Mouse (Mus musculus) embryonic facial prominence, embryonic 15.5 days (tissue): Measurements from ENCODE around the gene Sema4a. TPM values are rescaled to one million over a fixed set of nuclear protein-coding genes. Genes with fewer than 3 reads are reported as not detected.

ENCODE experiments used
- ATAC-seq: fragments of 200-750 bp; cut with Nextera tagmentation; 2 replicates; pipeline ENCODE4 v1.8.0; 2017; ENCODE audit warnings: low read depth, moderate TSS enrichment; ENCODE audit not compliant: insufficient number of reproducible peaks, low FRiP score, low TSS enrichment
- H3K27ac ChIP-seq: fragments of 300-500 bp; sonication (generic); replicated peaks from 2 replicates; pipeline ENCODE4 v1.5.1; 2015; ENCODE audit warnings: mild to moderate bottlenecking, inconsistent platforms
- H3K27me3 ChIP-seq: fragments of 300-500 bp; sonication (generic); 2 replicates; pipeline ENCODE4 v1.6.1; 2015; ENCODE audit warnings: inconsistent platforms
- H3K36me3 ChIP-seq: fragments of 300-500 bp; sonication (generic); 2 replicates; pipeline ENCODE4 v1.6.1; 2015; ENCODE audit warnings: mild to moderate bottlenecking, inconsistent platforms
- H3K4me1 ChIP-seq: fragments of 300-500 bp; sonication (generic); 2 replicates; pipeline ENCODE4 v1.6.1; 2015; ENCODE audit warnings: inconsistent platforms
- H3K4me2 ChIP-seq: fragments of 300-500 bp; sonication (generic); replicated peaks from 2 replicates; pipeline ENCODE4 v1.6.1; 2015; ENCODE audit warnings: mild to moderate bottlenecking, inconsistent platforms
- H3K4me3 ChIP-seq: fragments of 300-500 bp; sonication (generic); replicated peaks from 2 replicates; pipeline ENCODE4 v1.5.1; 2015; ENCODE audit warnings: mild to moderate bottlenecking, inconsistent platforms
- H3K9ac ChIP-seq: fragments of 300-500 bp; sonication (generic); 2 replicates; pipeline ENCODE4 v1.6.1; 2015; ENCODE audit warnings: inconsistent platforms
- H3K9me3 ChIP-seq: fragments of 300-500 bp; sonication (generic); replicated peaks from 2 replicates; pipeline ENCODE4 v1.6.1; 2016; ENCODE audit warnings: inconsistent platforms
- WGBS: fragments of 180-500 bp; shearing (Covaris S2); methylation state at CpG from one replicate; pipeline ENCODE4 v1.1.7; 2015; 5-methylcytosine and 5-hydroxymethylcytosine counted together
- polyA plus RNA-seq: library from polyadenylated mRNA; unstranded; fragments of >200 nt; fragmentation: Nextera tagmentation; extraction: Ambion mirVana; gene quantifications from 2 replicates; pipeline ENCODE4 v1.2.1, GENCODE M21; 2015

Gene Sema4a
- polyA plus RNA-seq, 1 experiment from 2014 or later, result 21.9 TPM

DNA sequence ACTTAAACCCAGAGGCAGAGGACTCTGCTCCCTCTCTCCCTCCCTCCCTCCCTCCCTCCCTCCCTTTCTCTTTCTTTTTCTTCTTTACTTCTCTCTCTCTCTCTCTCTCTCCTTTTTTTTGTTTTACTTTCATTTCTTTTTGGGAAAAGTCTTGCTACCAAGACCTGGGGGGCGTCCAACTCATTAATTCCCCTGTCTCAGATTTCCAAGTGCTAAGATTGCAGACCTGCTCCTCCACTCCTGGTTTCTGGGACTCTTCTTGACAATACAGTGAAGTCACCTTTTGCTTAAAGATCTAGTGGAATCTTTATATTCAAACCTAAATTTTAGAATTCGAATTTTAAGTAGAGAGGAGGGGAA, 35.7 kb downstream of the Sema4a start:
- WGBS, result 6% methylated on average over 2 of the region's 2 CpGs
- Histone ChIP-seq H3K4me3 (peak overlapping the region; percentile 72), H3K4me1 (peaks cover 21% of the 10 kb centered on the region), H3K9ac (no peak overlapping the region), H3K36me3 (peaks cover 10% of the 10 kb centered on the region), H3K9me3 (no peaks in the 10 kb centered on the region), H3K4me2 (peak overlapping the region; percentile 94), H3K27ac (0 out of 2 replicates have a peak overlapping the region, but pooled peaks have one; percentile 39), H3K27me3 (no peaks in the 10 kb centered on the region)
- no peak for ATAC-seq

DNA sequence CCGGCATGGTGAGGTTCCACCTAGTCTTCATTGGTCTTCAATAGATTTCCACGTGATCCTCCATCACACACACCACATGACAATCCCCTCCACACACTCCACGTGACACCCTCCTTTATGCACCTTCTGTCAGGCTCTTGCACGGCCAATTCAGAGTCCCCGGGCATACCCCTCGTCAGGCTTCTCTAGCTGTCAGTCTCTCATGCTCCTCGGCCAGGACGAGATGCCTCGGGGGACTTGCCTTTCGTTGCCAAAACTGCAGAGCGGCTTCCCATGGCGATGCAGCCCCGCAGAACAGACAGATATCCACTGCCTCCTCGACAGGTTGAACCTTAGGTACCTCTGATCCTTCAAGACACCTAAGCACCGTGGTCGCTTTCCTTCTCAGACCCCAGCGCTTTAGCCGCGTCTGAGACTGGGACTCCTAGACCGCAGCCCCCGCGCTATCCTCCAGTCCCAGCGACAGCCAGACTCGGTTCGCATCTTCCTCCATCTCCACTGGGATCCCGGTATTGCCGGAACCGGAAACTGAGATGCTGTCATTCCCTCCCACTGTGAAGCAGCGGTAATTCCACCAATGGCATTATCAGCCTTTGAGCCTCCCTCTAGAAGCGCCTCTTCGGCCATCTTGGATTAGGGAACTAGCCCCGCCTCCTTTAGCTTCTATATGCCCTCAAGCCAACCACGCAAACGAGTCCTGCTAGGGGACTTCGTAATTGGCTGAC, 36.2 kb downstream of the Sema4a start, which contains the start of gene Slc25a44:
TSS of gene Slc25a44 (minus strand) at position 535 of the 725 bp plus-strand sequence.
- H3K4me1 ChIP-seq, result peaks cover 21% of the 10 kb centered on the region
- H3K4me2 ChIP-seq, result peak within 1 kb of the TSS; percentile 94
- H3K27ac ChIP-seq, result peak within 1 kb of the TSS; percentile 66; the same call in 1 of the 2 replicates
- 1% methylated on average over 35 of the region's 35 CpGs for WGBS
- H3K27me3 ChIP-seq, result no peaks in the 10 kb centered on the region
- peak within 1 kb of the TSS; percentile 72 for H3K4me3 ChIP-seq
- ATAC-seq, result peak; percentile 97
- peaks cover 15% of the 10 kb centered on the region for H3K36me3 ChIP-seq
- peak within 1 kb of the TSS; percentile 51 for H3K9ac ChIP-seq
- H3K9me3 ChIP-seq, result no peaks in the 10 kb centered on the region

DNA sequence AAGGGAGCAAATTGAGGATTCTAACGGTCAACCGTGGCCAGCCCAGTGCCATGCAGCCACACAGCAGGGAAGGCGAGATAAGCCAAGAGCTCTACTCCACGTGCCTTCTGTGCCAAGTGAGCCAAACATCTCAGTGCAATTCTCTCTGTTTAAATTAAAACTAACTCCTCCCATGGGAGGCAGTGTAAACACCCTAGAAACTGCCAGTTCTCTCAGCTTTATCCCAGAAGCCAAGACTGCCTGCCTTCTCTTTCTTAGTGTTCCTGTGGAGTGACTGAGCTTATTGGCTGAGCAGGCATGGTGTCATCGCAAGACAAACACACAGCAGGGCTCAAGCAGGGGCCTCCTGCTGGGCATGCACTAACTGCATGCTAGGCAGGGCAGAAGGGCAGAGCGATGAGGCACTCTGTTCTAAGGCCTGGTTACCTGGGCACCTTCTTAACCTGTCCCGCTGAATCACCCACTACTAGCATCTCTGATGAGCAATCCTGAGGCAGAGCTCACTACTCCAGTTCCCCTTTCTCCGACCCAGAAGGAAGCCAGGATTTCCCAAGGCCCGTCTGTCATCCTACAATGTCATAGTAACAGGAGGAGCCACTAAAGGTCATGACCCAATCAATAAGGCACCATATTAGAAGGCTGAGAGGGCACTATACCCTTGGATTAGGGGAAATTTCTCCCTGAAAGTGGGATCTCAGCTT, 38.8 kb downstream of the Sema4a start:
- H3K27me3 ChIP-seq, result no peaks in the 10 kb centered on the region
- peaks cover 37% of the 10 kb centered on the region for H3K36me3 ChIP-seq
- H3K27ac ChIP-seq, result no peak overlapping the region
- H3K4me3 ChIP-seq, result no peak overlapping the region
- no peaks in the 10 kb centered on the region for H3K9me3 ChIP-seq
- no peak for ATAC-seq
- no peak overlapping the region for H3K4me2 ChIP-seq
- 47% methylated on average over 9 of the region's 9 CpGs for WGBS
- peaks cover 21% of the 10 kb centered on the region for H3K4me1 ChIP-seq
- no peak overlapping the region for H3K9ac ChIP-seq

DNA sequence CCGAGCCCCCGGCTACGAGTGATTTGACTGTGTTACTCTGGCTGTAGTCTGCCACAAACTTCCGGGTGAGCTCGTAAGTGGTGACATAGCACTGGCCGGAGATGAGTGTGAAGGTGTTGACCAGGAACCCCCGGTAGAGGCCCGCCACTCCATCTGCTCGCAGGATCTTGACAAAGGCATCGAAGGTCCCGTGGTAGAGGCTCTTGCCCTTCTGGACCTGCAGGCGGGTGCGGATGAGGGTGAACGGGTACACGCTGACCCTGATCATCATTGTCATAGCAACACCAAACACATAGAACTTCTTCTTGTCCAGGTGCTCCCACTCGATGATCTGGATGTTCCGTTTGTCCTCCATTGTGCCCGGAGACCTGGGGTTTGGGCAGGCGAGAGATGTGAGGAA, 40.2 kb downstream of the Sema4a start:
- Histone ChIP-seq H3K9ac (no peak overlapping the region), H3K4me2 (no peak overlapping the region), H3K36me3 (peaks cover 50% of the 10 kb centered on the region), H3K4me1 (peaks cover 21% of the 10 kb centered on the region), H3K27ac (no peak overlapping the region), H3K4me3 (no peak overlapping the region), H3K27me3 (no peaks in the 10 kb centered on the region), H3K9me3 (no peaks in the 10 kb centered on the region)
- no peak for ATAC-seq
- WGBS, result 95% methylated on average over 19 of the region's 19 CpGs

DNA sequence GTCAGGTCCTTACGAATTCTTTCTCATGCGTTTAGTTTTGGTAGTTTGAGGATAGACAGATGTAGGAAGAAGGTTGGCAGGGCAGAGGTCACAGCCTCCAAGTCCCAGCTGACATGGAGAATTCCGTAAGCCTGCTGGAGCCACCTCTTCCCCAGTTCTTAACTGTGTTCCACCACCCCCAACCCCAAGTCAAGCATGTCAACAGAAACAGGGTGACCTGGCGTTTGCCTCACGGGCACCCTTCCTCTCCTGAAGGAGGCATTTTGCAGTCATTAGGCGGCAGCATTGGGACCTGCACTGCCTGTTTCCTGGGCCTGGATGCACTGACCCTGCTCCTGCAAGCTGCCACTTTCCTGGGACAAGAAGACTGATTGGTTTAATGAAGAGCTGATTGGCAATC, 43.0 kb downstream of the Sema4a start:
- H3K4me3 ChIP-seq, result no peak overlapping the region
- H3K36me3 ChIP-seq, result peaks cover 63% of the 10 kb centered on the region
- H3K27me3 ChIP-seq, result no peaks in the 10 kb centered on the region
- peaks cover 8% of the 10 kb centered on the region for H3K4me1 ChIP-seq
- no peaks in the 10 kb centered on the region for H3K9me3 ChIP-seq
- no peak overlapping the region for H3K27ac ChIP-seq
- 79% methylated on average over 6 of the region's 6 CpGs for WGBS
- ATAC-seq, result no peak
- H3K4me2 ChIP-seq, result no peak overlapping the region
- H3K9ac ChIP-seq, result no peak overlapping the region

DNA sequence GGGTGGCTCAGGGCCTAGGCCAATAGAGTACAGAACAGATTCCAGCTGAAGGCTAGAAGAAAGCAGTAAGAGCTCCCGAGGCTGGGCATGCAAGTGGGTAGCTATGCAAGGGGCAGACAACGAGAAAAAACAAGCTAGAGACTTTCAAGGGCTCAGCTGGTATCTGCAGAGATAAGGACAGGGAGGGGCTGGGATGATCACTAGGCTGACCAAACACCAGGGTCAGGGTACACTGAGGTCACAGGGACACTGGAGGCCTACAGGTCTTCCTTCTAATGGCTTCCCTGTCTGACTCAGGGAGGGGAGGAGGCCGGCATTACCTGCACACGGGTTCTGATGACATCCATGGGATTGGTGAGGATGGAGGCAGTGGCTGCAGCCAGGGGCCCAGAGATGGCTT, 45.3 kb downstream of the Sema4a start:
- WGBS, result 73% methylated on average over 4 of the region's 4 CpGs
- H3K36me3 ChIP-seq, result peaks cover 75% of the 10 kb centered on the region
- H3K4me2 ChIP-seq, result no peak overlapping the region
- peaks cover 3% of the 10 kb centered on the region; the same call in 1 of the 2 replicates for H3K4me1 ChIP-seq
- H3K9me3 ChIP-seq, result no peaks in the 10 kb centered on the region
- no peak overlapping the region for H3K27ac ChIP-seq
- no peaks in the 10 kb centered on the region for H3K27me3 ChIP-seq
- ATAC-seq, result no peak
- no peak overlapping the region for H3K4me3 ChIP-seq
- H3K9ac ChIP-seq, result no peak overlapping the region

DNA sequence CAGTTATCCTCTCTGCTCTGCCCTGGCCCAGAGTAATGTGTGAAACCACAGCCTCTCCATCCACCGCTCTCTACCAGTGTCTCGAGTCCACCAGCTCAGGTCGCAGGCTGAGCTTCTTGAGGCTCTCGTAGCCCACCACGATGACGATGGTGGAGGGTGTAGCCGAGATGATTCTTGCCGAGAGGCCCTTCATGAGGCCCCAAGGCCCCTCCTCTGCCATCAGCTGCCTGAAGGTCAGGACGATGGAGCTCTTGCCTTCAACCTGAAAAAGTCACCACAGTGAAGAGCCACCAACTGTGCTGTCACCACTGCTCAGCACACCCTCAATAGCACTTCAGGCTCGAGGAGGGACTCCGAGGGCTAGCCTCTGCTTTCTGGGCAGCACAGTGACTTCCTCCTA, 48.3 kb downstream of the Sema4a start:
- no peak for ATAC-seq
- Histone ChIP-seq H3K4me3 (no peak overlapping the region), H3K36me3 (peaks cover 47% of the 10 kb centered on the region), H3K9me3 (no peaks in the 10 kb centered on the region), H3K27me3 (no peaks in the 10 kb centered on the region), H3K27ac (no peak overlapping the region), H3K9ac (no peak overlapping the region), H3K4me1 (peaks cover 23% of the 10 kb centered on the region), H3K4me2 (no peak overlapping the region)
- 86% methylated on average over 11 of the region's 11 CpGs for WGBS

DNA sequence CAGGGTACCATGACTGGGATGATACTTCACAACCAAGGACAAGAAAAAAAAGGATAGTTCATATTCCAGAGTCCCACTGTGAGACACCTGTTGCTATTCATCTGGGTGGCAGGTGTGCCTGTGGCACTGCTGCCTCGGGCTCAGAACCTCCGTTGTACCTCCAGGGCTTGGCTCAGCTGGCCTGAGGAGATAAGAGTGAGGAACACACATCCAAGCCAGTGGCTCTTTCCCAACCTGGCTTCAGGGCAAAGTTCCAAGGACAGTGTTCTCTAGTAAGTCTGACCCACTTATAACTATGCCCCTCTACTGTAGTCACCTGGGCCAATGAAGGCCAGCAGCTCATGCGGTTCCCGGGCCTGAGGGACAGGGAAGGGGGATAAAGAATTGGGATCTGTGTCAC, 49.3 kb downstream of the Sema4a start:
- Histone ChIP-seq H3K9ac (no peak overlapping the region), H3K36me3 (peaks cover 39% of the 10 kb centered on the region), H3K27ac (no peak overlapping the region), H3K4me2 (no peak overlapping the region), H3K9me3 (no peaks in the 10 kb centered on the region), H3K27me3 (no peaks in the 10 kb centered on the region), H3K4me3 (no peak overlapping the region), H3K4me1 (peaks cover 31% of the 10 kb centered on the region)
- 88% methylated on average over 4 of the region's 4 CpGs for WGBS
- ATAC-seq, result no peak

DNA sequence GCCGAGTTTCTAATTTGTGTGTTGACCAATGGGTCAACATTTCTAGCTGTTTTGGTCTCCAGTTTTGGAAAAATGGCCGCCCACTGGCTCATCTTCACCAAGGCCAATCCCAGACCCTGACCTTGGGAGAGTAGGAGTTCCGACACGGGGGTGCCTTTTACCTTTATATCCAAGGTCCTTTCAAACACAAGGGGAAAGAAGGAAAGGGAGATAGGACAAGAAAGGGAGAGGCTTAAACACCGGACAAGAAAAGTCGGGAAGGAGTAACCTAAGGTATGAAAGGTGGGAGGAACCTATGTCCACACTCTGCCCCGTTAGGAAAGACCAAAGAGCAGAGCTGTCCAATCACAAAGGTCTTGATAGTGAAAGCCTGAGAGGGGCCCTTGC, 50.3 kb downstream of the Sema4a start:
- Histone ChIP-seq H3K36me3 (peaks cover 30% of the 10 kb centered on the region), H3K9ac (no peak overlapping the region), H3K4me1 (peaks cover 31% of the 10 kb centered on the region), H3K4me3 (peak overlapping the region; percentile 75), H3K4me2 (peak overlapping the region; percentile 69), H3K9me3 (no peaks in the 10 kb centered on the region), H3K27me3 (no peaks in the 10 kb centered on the region), H3K27ac (peak overlapping the region; percentile 95)
- WGBS, result 20% methylated on average over 7 of the region's 7 CpGs
- ATAC-seq, result no peak

DNA sequence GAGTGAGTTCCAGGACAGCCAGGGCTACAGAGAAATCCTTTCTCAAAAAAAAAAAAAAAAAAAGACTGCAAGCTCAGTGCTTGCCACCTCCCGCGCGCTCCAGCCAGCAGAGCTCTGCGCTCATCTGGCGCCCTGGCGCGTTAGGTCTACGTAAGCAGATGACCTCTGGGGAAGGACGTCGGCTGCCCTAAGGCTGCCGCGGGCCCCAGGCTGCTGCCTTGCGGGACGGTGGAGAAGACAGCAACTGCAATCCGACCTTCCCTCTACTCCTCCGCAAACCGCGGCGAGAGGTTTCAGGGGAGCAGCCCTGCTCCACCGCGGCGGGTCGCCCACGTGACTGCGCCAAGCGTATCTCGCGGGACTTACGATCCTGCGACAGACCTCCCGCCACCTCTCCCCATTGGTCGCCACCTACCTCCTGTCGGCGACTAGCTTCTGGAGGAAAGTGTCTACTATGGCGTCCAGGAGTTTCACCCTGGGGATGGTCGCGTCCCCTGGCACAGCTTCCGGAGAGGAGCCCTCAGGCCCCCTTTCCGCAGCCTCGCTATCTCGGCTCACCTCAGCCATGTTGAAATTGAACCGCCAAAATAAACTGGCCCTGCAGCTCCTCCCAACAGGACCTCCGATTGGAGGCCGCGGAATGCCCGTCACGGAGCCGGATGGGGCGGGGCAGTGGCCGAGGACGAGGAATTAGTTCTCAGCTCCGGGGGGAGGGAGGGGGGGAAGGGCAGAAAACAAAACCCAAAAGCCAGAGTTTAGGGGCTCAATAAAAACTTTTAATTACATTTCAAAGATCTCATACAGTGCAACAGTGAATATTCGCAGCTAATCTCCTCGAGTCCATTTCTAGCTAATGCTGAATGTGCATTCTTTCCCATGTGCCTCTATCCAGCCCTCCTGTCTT, 51.0 kb downstream of the Sema4a start, which contains the start of gene Pmf1:
TSS of gene Pmf1 (minus strand) at position 591 of the 904 bp plus-strand sequence.
- peaks cover 27% of the 10 kb centered on the region for H3K36me3 ChIP-seq
- H3K4me1 ChIP-seq, result peaks cover 31% of the 10 kb centered on the region
- H3K9ac ChIP-seq, result peak within 1 kb of the TSS; percentile 87
- ATAC-seq, result peak; percentile 91
- H3K27ac ChIP-seq, result peak within 1 kb of the TSS; percentile 95
- no peaks in the 10 kb centered on the region for H3K27me3 ChIP-seq
- peak within 1 kb of the TSS; percentile 69 for H3K4me2 ChIP-seq
- H3K4me3 ChIP-seq, result peak within 1 kb of the TSS; percentile 75
- WGBS, result under 1% methylated on average over 54 of the region's 54 CpGs
- no peaks in the 10 kb centered on the region for H3K9me3 ChIP-seq

DNA sequence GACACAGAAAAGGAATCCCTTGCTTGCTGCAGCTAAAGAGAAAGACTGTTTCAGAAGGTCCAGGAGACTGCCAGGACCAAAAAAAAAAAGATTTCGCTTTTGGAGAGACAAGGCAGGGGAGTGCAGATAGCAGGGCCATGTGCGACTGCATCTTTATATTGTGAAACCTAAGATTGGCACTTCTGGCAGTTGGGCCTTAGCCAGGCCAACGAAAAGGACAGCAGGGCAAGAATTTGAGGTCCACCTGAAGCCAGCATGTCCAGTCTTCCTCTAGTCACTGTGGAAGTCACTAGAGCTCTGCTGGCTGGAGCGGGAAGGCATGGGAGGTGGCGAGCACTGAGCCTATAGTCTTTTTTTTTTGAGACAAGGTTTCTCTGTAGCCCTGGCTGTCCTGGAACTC, 52.0 kb downstream of the Sema4a start:
- Histone ChIP-seq H3K4me3 (peak overlapping the region; percentile 75), H3K9me3 (no peaks in the 10 kb centered on the region), H3K9ac (peak overlapping the region; percentile 87; the same call in 1 of the 2 replicates), H3K27me3 (no peaks in the 10 kb centered on the region), H3K27ac (0 out of 2 replicates have a peak overlapping the region, but pooled peaks have one; percentile 95), H3K4me2 (peak overlapping the region; percentile 69), H3K36me3 (peaks cover 26% of the 10 kb centered on the region), H3K4me1 (peaks cover 31% of the 10 kb centered on the region)
- ATAC-seq, result no peak
- WGBS, result 56% methylated on average over 5 of the region's 5 CpGs
